Mouse (Mus musculus): ENCODE results near the gene Tns1.
"Not testable (repeated sequence)": the region's sequence is repeated elsewhere in the genome, so short reads cannot be mapped to it uniquely, and the experiment has no call there.

Gene Tns1

GRCm38 (mm10) chr1:74124021-74124981 lies at the start of gene Tns1:
Gene Tns1 (minus strand): TSS chr1:74124449.
- DNase-seq (ENCODE audit: low read depth, low spot score) = no peak

GRCm38 (mm10) chr1:74172722-74173121 lies 48.5 kb upstream of the Tns1 start:
- no peak for DNase-seq (ENCODE audit: low read depth, low spot score)

- no peak for DNase-seq (ENCODE audit: low read depth, low spot score)
Observed at GRCm38 (mm10) chr1:74169721-74170120, 45.5 kb upstream of the Tns1 start.

GRCm38 (mm10) chr1:74167136-74167535 lies 42.9 kb upstream of the Tns1 start:
- DNase-seq (ENCODE audit: low read depth, low spot score) = peak; percentile 19

DNA sequence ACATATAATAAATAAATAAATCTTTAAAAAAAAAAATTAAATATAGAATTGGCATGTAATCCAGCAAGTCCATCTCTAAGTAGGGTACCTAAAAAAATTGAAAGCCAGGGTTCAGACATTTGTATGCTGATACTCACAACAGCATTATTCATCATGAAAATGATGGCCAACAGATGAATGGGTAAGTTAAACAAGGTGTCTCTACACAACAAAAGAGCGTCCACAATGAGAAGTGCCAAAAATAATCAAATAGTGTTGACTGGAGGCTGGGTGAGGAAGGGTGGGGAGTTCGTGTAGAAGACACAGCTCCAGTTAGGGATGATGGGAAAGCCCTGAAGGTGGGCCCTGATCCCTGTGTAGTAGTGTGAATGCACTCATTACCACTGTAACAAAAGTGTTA lies 35.8 kb upstream of the Tns1 start:
- no peak for DNase-seq (ENCODE audit: low read depth, low spot score)

GRCm38 (mm10) chr1:74159613-74160012 lies 35.4 kb upstream of the Tns1 start:
- not testable (repeated sequence) for DNase-seq (ENCODE audit: low read depth, low spot score)

- no peak for DNase-seq (ENCODE audit: low read depth, low spot score)
Observed at GRCm38 (mm10) chr1:74156381-74156910, 32.2 kb upstream of the Tns1 start.

GRCm38 (mm10) chr1:74155435-74156012 lies 31.3 kb upstream of the Tns1 start:
- no peak for DNase-seq (ENCODE audit: low read depth, low spot score)

- DNase-seq (ENCODE audit: low read depth, low spot score) = no peak
Observed at GRCm38 (mm10) chr1:74153461-74154184, 29.4 kb upstream of the Tns1 start, which contains the start of gene Cxcr2. Gene Cxcr2 (plus strand): TSS chr1:74153989.

GRCm38 (mm10) chr1:74151091-74151490 lies 26.8 kb upstream of the Tns1 start:
- DNase-seq (ENCODE audit: low read depth, low spot score) = peak; percentile 19

- no peak for DNase-seq (ENCODE audit: low read depth, low spot score)
Observed at GRCm38 (mm10) chr1:74150101-74150500, 25.9 kb upstream of the Tns1 start.

DNA sequence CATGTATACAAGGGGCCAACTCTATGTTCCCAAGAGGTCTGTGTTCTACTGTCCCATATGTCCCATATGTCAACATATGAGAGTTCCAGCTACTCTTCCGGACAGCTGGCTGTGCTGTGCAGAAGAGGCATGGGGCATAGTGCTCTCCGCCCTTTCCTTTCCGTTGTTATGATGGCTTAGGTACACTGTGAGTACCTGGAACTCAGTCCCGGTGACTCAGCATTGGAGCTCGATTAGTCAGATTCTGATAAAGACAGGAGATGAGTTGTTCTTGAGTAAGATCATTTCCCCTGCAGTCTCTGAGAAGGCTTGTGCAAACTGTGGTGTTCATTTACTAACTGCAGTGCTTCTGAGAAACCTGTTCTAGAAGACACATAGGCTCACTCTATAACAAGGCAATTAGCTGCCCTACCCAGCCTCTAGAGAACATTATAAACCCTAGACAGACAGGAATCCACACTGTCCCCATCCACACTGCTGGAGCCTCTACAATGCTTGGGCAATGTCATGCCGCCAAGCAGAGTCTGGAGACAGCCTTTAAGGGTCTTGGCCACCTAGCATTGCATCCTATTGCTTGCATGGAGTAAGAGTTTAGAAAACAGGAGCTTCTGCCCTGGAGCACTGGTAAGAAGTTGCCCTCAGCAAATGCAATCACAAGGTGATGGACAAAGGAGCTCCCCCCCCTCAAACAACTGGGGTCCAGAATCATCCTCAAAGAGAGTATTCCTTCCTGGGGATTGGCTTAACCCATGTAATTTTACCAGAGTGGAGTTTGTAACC lies 25.0 kb upstream of the Tns1 start:
- peak; percentile 51 for DNase-seq (ENCODE audit: low read depth, low spot score)

DNA sequence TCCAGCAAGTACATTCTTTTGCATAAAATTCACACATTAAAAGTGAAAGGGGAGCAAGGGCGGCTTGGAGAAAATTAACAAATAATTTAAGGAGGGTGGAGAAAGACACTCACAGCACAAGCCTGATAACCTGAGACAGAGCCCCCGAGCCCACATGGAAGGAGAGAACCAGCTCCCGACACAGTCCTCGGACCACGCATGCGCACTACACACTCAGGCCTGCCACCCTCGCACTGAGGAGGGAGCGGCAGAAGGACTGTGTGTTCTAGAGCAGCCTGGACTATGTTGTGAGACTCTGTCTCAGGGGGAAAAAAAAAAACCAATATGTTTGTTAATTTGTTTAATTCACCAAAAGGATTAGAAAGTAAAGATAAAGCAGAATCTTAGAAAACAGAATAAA lies 17.5 kb upstream of the Tns1 start:
- DNase-seq (ENCODE audit: low read depth, low spot score) = no peak

DNA sequence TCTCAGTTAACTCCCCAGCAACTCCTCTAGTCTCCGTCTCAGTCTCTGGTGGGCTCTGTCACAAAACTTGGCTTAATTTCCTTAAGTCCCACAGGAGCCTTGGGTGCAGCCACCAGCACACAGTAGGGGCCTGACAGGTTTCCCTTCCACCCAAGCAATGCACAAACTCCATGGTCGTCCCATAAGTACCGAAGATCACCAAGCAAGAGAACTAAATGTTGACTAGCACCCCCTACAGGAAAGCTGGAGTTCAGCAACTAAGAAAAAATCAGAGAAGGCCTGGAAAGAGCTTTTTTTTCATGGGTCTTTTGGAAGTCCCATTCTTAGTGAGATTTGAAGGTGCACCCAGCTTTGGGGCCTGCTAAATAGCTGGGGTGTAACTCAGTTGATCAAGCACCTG lies 15.2 kb upstream of the Tns1 start:
- no peak for DNase-seq (ENCODE audit: low read depth, low spot score)

DNA sequence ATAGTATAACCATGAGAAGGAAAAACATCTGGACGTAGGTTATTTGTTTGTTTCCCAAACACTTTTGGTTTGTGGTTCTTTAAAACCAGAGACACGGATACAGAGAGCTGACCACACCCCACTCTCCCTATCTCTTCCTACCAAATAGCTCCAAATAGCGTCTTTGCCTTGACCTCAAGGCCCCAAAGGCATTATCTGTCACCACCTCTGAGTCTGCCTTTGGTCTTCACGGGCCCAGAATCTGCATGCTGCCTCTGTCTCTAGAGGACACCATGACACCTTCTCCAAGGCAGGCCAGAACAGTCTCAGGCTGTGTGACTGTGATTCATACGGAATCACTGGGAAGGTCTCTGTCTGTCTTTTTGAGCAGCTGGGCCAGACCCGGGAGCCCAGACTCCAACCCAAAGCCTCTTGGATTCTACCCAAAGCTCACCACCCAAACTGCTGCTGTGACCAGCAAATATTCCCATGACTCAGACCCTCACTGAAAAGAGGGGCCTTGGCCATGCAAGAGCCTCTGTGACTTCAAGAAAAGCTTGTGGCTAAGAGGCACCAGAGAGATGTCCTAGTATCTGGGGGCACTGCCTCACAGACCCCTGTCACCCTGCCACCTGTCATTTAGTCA lies 11.2 kb upstream of the Tns1 start:
- DNase-seq (ENCODE audit: low read depth, low spot score) = no peak

GRCm38 (mm10) chr1:74133954-74134353 lies 9.7 kb upstream of the Tns1 start:
- peak; percentile 13 for DNase-seq (ENCODE audit: low read depth, low spot score)

- DNase-seq (ENCODE audit: low read depth, low spot score) = peak; percentile 45
Observed at GRCm38 (mm10) chr1:74132011-74132410, 7.8 kb upstream of the Tns1 start.

DNA sequence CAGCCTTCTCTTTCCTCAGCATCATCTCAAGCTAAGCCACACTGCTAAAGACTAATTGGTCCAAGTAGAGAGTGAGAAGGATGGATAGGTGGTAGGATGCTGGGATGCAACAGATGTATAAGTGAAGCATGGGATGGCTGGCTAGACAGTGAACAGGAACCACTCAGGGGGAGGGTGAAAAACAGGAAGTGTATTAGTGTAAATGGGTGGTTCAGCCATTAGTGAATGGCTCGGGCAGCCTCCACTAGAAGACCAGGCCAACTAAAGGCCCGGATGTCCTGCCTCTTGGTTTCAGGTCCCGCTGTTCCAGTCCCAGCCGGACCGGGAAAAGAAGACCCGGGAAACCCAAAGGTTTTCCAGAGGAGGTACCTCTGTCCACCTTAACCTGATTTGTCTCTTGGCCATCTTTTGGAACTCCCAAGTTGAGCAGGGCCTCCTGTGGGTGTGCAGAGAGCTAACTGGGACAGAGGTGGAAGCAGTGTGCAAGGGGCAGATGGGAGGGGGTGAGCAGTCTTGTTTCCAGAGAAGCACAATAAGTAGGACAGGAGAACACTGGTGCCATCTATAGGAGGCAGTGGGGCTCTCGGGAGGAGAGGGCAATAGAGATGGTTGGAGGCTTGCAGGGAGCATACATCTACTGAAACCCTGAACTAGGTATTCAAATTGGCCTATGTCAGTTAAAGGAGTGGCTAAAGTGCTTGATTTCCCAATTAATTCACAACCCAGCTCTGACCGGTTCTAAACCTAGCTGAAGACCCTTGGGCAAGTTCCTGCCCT lies 6.8 kb upstream of the Tns1 start:
- no peak for DNase-seq (ENCODE audit: low read depth, low spot score)

- DNase-seq (ENCODE audit: low read depth, low spot score) = peak; percentile 72
Observed at GRCm38 (mm10) chr1:74124991-74125552, 823 bp upstream of the Tns1 start, which contains the start of gene Rufy4. Gene Rufy4 (plus strand): TSS chr1:74125541.

GRCm38 (mm10) chr1:74123215-74123614 lies 1.0 kb downstream of the Tns1 start:
- no peak for DNase-seq (ENCODE audit: low read depth, low spot score)

Measured in brain, adult 2 months (tissue).